Mouse (Mus musculus): Measurements from ENCODE around the gene Vasn. TPM values are rescaled to one million over a fixed set of nuclear protein-coding genes. Genes with fewer than 3 reads are reported as not detected.
A peak's percentile ranks its signal among the peaks of the same experiment; 100 is the strongest.

Gene Vasn
- total RNA-seq, 2 experiments from 2014 or later = 7.7 to 9.7 TPM

- no peak for DNase-seq
Observed at GRCm38 (mm10) chr16:4642937-4643336, 3.2 kb downstream of the Vasn start.

GRCm38 (mm10) chr16:4643670-4644419 lies 4.1 kb downstream of the Vasn start:
- DNase-seq = peak; percentile 88 to 90

GRCm38 (mm10) chr16:4645867-4646266 lies 6.1 kb downstream of the Vasn start:
- no peak for DNase-seq

- DNase-seq = no peak
Observed at GRCm38 (mm10) chr16:4646831-4647230, 7.1 kb downstream of the Vasn start.

DNA sequence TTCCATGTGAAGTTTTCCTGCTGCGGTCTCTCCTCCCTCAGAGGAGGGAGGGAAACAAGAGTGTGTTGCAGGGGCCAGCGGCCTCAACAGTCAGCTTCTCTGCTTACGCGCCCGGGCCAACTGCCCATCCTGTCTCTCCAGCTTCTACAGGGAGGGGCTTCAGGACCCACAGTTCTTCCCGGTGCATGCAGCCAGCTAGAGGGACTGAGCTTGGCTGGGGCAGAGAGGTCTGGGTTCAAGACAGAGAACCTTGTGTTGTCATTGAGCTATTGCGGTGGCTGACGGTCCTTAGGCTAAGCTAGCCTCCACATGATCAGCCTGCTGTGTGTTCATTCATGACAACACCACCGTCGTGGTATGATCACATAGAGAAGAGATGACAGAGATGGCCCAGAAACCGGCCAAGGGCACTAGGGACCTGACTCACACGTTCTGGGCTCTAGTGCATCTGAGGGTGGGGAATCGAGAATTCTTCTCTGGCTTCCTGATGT lies 8.0 kb downstream of the Vasn start:
- peak; percentile 66 to 74 for DNase-seq

- no peak for DNase-seq
Observed at GRCm38 (mm10) chr16:4648416-4649023, 8.8 kb downstream of the Vasn start.

DNA sequence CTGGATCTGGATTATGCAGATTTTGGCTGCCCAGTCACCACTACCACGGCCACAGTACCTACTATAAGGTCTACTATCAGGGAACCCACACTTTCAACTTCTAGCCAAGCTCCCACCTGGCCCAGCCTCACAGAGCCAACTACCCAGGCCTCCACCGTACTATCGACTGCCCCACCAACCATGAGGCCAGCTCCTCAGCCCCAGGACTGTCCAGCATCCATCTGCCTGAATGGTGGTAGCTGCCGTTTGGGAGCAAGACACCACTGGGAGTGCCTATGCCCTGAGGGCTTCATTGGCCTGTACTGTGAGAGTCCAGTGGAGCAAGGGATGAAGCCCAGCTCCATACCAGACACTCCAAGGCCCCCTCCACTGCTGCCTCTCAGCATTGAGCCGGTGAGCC lies 9.5 kb downstream of the Vasn start:
- no peak for DNase-seq

- peak in 1 of 2 experiments; percentile 65 for DNase-seq
Observed at GRCm38 (mm10) chr16:4649692-4650091, 10.0 kb downstream of the Vasn start.

GRCm38 (mm10) chr16:4650161-4650560 lies 10.4 kb downstream of the Vasn start:
- no peak for DNase-seq

- DNase-seq = no peak
Observed at GRCm38 (mm10) chr16:4651081-4651480, 11.3 kb downstream of the Vasn start.

GRCm38 (mm10) chr16:4651624-4652023 lies 11.9 kb downstream of the Vasn start:
- no peak for DNase-seq

GRCm38 (mm10) chr16:4652707-4653416 lies 13.1 kb downstream of the Vasn start:
- peak; percentile 59 for DNase-seq

DNA sequence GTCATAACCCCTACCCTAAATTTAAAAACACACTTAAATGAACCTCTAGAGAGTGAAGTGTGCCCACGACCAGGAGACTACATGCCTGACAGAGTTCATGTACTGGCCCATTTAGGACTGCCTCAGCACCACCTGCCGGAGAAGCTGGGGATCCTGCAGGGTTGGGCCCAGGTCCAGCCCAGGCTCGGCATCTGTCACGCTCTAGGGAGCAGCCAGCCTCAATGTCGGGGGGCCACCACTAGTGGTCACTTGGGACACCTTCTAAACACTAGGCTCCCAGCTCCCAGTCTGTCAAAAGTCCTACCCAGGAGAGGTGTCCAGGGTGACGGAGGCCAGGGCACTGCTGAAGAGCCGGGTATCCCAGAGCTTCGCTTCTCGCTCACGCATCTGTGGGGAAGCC lies 15.0 kb downstream of the Vasn start:
- peak in 1 of 2 experiments; percentile 51 for DNase-seq

GRCm38 (mm10) chr16:4655251-4655734 lies 15.6 kb downstream of the Vasn start:
- peak; percentile 57 to 77 for DNase-seq

DNA sequence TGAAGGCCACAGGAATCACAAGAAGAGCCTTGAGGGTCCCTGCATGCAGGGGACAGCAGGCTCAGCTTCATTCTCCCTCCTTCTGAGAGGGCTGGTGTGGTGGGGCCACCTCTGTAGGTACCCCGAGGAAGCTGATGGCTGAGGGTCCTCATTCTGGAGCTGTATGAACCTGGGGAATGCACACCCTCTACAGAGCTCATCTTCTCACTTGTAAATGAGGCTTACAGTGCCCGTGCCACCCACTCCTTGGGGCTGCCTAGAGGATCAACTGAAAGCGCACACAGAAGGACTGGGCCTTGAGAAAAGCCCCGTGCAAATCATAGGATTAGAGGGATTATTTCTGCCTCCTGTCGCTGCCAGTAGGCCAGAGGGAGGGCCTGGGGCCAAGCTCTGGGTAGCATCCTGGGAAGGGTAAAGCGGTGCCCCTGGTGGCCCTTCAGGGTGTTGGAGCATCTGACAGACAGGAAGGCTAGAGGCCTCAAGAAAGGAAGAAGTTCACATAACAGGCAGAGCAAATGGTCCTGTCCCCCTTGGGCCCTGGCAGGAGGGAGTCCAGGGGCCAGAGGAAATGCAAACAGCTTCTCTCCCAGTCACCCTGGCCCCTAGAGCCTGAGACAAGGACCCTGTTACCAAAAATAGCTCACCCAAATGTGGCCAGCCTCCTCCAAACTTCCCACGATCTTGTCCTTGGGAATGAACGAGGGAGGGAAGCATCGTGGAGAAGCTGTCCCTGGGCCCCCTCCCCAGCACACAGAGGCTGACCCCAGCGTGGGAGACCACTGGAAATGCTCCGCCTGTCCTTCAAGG lies 16.2 kb downstream of the Vasn start:
- DNase-seq = peak in 1 of 2 experiments; percentile 52

- DNase-seq = no peak
Observed at GRCm38 (mm10) chr16:4656571-4657081, 16.9 kb downstream of the Vasn start.

- DNase-seq = no peak
Observed at GRCm38 (mm10) chr16:4658781-4659245, 19.1 kb downstream of the Vasn start.

GRCm38 (mm10) chr16:4659326-4659725 lies 19.6 kb downstream of the Vasn start:
- DNase-seq = no peak

DNA sequence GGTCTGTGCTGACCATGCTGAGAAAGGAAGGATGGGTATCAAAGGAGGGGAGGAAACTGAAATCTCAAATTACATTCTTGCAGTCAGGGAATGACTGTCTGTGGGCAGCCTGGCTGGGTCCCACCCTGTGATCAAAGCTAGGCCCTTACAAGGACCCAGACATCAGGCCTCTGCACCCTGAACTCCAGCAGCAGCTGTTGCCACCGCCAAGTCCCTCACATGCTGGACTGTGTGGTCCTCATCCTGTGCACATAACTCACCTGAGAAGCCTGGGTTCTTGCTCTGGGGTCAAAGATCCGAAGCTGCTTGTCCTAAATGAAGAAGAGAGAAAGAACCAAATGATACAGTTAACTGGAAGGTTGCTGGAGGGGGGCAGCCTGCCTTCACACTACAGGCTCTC lies 21.9 kb downstream of the Vasn start:
- DNase-seq = no peak

GRCm38 (mm10) chr16:4663806-4664205 lies 24.1 kb downstream of the Vasn start:
- DNase-seq = no peak

DNA sequence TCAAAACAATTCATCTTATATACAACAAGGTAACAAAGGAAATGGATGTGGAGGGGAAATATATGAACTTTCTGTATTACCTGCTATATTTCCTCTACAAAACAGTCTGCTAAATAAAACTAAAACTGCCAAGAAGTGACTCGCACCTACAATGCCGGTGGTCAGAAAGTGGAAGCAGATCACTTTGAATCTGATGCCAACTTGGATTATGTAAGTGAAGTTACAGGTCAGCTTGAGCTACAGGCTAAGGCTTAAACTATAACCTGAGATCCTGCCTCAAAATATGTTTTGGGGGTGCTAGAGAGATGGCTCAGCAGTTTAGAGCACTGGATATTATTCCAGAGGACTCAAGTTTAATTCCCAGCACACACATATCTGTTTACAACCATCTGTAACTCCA lies 26.0 kb downstream of the Vasn start:
- DNase-seq = no peak

All from heart, adult 18-20 months (tissue).